Mouse (Mus musculus): ENCODE data around the gene Vat1l. TPM values are rescaled to one million over a fixed set of nuclear protein-coding genes. Genes with fewer than 3 reads are reported as not detected.

Gene Vat1l
- polyA plus RNA-seq, 1 experiment from 2014 or later, result 9.6 TPM

DNA sequence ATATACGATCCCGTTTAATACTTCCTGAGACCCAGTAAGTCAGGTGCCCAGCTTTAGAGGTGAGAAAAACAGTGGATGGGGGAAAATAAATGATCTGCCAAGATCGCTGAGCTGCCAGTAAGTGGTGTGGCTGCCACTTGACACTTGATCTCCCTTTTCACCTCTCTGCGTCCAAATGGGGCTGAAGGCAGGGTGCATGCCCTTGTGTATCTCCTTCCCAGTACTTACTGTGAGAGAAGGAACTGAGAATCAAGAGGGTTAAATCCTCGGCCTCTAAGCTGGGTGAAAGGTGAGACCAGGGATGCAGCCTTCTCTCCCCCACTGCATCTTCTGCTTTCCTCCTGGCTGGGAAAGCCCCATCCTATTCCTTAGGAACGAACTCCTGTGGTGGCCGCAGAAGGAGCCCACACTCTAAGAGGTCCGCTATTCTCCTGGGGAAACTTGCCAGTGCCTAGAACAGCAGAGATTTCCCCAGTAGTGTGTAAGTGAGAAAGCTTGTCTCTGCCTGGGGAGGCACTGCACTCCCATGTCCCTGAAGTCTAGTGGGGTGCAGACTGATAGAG, 1.1 kb downstream of the Vat1l start:
- H3K27ac ChIP-seq (ENCODE audit: low read depth, low read length), result no peak overlapping the region
- H3K9ac ChIP-seq (ENCODE audit: low read length), result no peak overlapping the region; the same call in 1 of the 2 replicates
- H3K4me3 ChIP-seq (ENCODE audit: low read depth, low read length), result peak overlapping the region; percentile 55
- DNase-seq (ENCODE audit: low spot score), result no peak
- H3K4me1 ChIP-seq (ENCODE audit: control insufficient read depth, insufficient read depth, low read length), result peaks cover 8% of the 10 kb centered on the region; the same call in 1 of the 2 replicates
- WGBS, result 5% methylated on average over 8 of the region's 8 CpGs
- ATAC-seq (ENCODE audit: insufficient read depth, low FRiP score, low TSS enrichment), result no peak
- no peaks in the 10 kb centered on the region for H3K27me3 ChIP-seq (ENCODE audit: control insufficient read depth, insufficient read depth, low read length)
- peak overlapping the region; percentile 86 for H3K4me2 ChIP-seq (ENCODE audit: low read depth)
- H3K36me3 ChIP-seq (ENCODE audit: control insufficient read depth, insufficient read depth, low read length), result no peaks in the 10 kb centered on the region
- no peaks in the 10 kb centered on the region for H3K9me3 ChIP-seq (ENCODE audit: control insufficient read depth, low read length)

DNA sequence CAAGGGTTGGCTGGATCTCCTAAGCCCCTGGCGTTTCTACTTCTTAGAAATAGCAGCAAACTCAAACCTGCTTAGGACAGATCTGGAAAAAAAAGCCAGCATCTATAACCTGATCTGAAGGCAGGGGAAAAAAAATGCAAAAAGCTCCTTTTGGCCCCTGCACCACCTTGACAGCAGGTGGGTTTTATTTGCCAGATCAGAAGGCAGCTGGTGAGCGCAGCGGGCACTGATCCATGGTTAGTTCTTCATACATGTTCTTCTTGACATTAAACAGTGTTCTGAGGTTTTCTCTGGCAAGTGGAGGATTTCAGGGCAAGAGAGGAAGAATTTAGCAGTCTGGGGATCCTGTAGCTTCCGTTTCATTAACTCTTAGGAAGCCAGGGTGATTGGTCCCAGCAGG, 1.6 kb downstream of the Vat1l start:
- ATAC-seq (ENCODE audit: insufficient read depth, low FRiP score, low TSS enrichment) (no peak), DNase-seq (ENCODE audit: low spot score) (no peak)
- no peaks in the 10 kb centered on the region for H3K27me3 ChIP-seq (ENCODE audit: control insufficient read depth, insufficient read depth, low read length)
- H3K9ac ChIP-seq (ENCODE audit: low read length), result no peak overlapping the region
- no peaks in the 10 kb centered on the region for H3K36me3 ChIP-seq (ENCODE audit: control insufficient read depth, insufficient read depth, low read length)
- 60% methylated on average over 4 of the region's 4 CpGs for WGBS
- no peak overlapping the region for H3K27ac ChIP-seq (ENCODE audit: low read depth, low read length)
- H3K4me2 ChIP-seq (ENCODE audit: low read depth), result peak overlapping the region; percentile 86
- no peak overlapping the region for H3K4me3 ChIP-seq (ENCODE audit: low read depth, low read length)
- H3K9me3 ChIP-seq (ENCODE audit: control insufficient read depth, low read length), result no peaks in the 10 kb centered on the region
- peaks cover 8% of the 10 kb centered on the region; the same call in 1 of the 2 replicates for H3K4me1 ChIP-seq (ENCODE audit: control insufficient read depth, insufficient read depth, low read length)

DNA sequence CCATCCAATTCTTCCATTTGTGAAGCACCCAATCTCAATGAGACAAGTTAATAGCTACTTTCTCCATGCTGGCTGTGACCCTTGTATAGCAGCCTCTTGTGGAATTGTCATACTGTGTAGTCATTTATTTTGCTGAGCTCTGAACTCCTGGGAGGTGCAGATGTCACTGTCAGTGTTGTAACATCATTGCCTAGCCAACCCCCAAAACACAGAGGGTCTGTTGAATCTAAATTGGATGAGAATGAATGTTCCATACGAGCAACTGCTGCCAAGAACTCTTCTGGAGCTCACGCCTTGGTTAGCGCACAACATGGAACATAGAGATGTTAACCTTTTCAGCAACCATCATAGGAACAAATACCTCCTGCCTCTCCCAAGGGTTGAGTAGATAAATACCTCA, 15.4 kb downstream of the Vat1l start:
- WGBS, result 89% methylated on average over 3 of the region's 3 CpGs
- DNase-seq (ENCODE audit: low spot score) (no peak), ATAC-seq (ENCODE audit: insufficient read depth, low FRiP score, low TSS enrichment) (no peak)
- Histone ChIP-seq H3K36me3 (ENCODE audit: control insufficient read depth, insufficient read depth, low read length) (no peaks in the 10 kb centered on the region), H3K4me3 (ENCODE audit: low read depth, low read length) (no peak overlapping the region), H3K4me2 (ENCODE audit: low read depth) (no peak overlapping the region), H3K27ac (ENCODE audit: low read depth, low read length) (no peak overlapping the region), H3K9ac (ENCODE audit: low read length) (no peak overlapping the region), H3K27me3 (ENCODE audit: control insufficient read depth, insufficient read depth, low read length) (no peaks in the 10 kb centered on the region), H3K4me1 (ENCODE audit: control insufficient read depth, insufficient read depth, low read length) (no peaks in the 10 kb centered on the region), H3K9me3 (ENCODE audit: control insufficient read depth, low read length) (no peaks in the 10 kb centered on the region)

DNA sequence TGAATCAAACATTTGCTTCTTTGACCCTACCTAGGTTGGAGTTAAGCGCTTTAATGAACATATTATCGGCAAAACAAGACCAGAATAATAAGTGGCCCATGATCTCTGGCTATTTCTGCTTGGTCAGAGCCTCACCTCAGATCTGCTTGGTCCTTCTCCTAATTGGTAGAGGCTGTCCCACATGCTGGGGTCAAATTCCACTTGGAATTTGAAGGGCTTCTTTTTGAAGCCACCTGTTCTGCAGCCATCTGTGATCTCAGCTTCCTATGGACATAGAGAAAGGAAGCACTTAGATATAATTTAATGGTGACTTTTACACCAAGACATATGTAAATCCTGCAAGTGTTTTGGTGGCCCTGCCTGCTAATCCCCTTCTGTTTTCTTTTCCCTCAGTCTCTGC, 16.6 kb downstream of the Vat1l start:
- no peak for ATAC-seq (ENCODE audit: insufficient read depth, low FRiP score, low TSS enrichment)
- 88% methylated on average over 2 of the region's 2 CpGs for WGBS

DNA sequence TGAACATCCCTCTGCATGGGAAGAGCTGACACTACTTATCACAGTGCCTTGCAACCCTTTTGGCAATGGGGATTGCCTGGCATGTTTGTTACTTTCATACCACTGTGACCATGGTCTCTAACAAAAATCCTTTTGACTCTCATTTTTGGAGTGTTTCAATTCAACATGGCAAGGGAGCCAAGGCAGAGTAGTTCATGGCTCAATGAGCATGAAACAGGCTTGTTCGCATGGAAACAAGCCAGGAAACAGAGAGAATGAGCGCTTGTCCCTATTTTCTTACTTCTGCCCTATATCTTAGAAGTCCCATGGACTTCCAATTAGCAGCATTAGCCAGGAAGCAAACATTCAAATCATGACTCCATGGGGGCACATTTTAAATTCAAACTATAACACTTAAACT, 18.6 kb downstream of the Vat1l start:
- 84% methylated on average over 2 of the region's 2 CpGs for WGBS
- DNase-seq (ENCODE audit: low spot score) (no peak), ATAC-seq (ENCODE audit: insufficient read depth, low FRiP score, low TSS enrichment) (no peak)
- Histone ChIP-seq H3K9me3 (ENCODE audit: control insufficient read depth, low read length) (no peaks in the 10 kb centered on the region), H3K4me1 (ENCODE audit: control insufficient read depth, insufficient read depth, low read length) (no peaks in the 10 kb centered on the region), H3K4me3 (ENCODE audit: low read depth, low read length) (no peak overlapping the region), H3K27ac (ENCODE audit: low read depth, low read length) (no peak overlapping the region), H3K27me3 (ENCODE audit: control insufficient read depth, insufficient read depth, low read length) (no peaks in the 10 kb centered on the region), H3K4me2 (ENCODE audit: low read depth) (no peak overlapping the region), H3K9ac (ENCODE audit: low read length) (no peak overlapping the region), H3K36me3 (ENCODE audit: control insufficient read depth, insufficient read depth, low read length) (no peaks in the 10 kb centered on the region)

More for the DNA sequence above, 16.6 kb downstream of the Vat1l start:
- Histone ChIP-seq H3K4me2 (ENCODE audit: low read depth) (no peak overlapping the region), H3K27me3 (ENCODE audit: control insufficient read depth, insufficient read depth, low read length) (no peaks in the 10 kb centered on the region), H3K9me3 (ENCODE audit: control insufficient read depth, low read length) (no peaks in the 10 kb centered on the region), H3K9ac (ENCODE audit: low read length) (no peak overlapping the region), H3K4me1 (ENCODE audit: control insufficient read depth, insufficient read depth, low read length) (no peaks in the 10 kb centered on the region), H3K27ac (ENCODE audit: low read depth, low read length) (no peak overlapping the region), H3K4me3 (ENCODE audit: low read depth, low read length) (no peak overlapping the region), H3K36me3 (ENCODE audit: control insufficient read depth, insufficient read depth, low read length) (no peaks in the 10 kb centered on the region)
- no peak for DNase-seq (ENCODE audit: low spot score)

DNA sequence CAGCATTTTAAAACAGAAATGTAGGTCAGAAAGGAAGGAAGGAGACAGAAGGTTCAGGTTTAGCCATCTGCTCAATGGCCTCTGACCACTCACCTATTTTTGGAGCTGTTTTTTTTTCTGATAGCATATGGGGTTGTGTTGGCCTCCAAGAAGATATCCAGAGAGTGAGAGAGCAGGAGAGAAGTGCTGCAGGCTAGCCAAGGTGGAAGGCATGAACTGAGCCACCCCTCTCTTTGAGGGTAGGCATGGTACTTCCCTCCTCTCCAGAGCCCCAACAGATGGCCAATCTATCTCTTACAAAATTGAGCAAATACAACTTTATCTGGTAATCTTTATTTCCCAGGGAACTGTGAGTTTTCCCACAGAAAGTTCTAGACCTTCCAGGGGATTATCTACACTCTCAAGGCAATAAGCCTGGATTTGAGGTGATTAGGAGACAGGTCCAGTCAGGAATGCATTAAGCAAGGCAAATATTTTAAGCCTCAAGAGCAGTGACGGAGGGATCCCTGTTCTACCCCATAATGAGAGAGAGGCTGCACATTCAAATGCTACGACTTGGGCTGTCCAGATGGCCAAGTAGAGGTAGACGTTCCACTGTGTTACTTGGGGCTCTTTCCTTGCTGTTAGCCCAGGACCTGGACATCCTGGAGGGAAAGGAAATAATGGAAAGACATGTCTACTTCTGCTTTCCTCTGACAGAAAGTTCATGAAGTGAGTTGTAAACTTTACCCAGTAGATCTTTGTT, 46.1 kb downstream of the Vat1l start:
- no peaks in the 10 kb centered on the region for H3K27me3 ChIP-seq (ENCODE audit: control insufficient read depth, insufficient read depth, low read length)
- DNase-seq (ENCODE audit: low spot score) (no peak), ATAC-seq (ENCODE audit: insufficient read depth, low FRiP score, low TSS enrichment) (no peak)
- no peak overlapping the region for H3K9ac ChIP-seq (ENCODE audit: low read length)
- H3K27ac ChIP-seq (ENCODE audit: low read depth, low read length), result no peak overlapping the region
- no peaks in the 10 kb centered on the region for H3K36me3 ChIP-seq (ENCODE audit: control insufficient read depth, insufficient read depth, low read length)
- 91% methylated on average over 3 of the region's 3 CpGs for WGBS
- H3K9me3 ChIP-seq (ENCODE audit: control insufficient read depth, low read length), result no peaks in the 10 kb centered on the region
- H3K4me3 ChIP-seq (ENCODE audit: low read depth, low read length), result no peak overlapping the region
- no peaks in the 10 kb centered on the region for H3K4me1 ChIP-seq (ENCODE audit: control insufficient read depth, insufficient read depth, low read length)
- H3K4me2 ChIP-seq (ENCODE audit: low read depth), result no peak overlapping the region

DNA sequence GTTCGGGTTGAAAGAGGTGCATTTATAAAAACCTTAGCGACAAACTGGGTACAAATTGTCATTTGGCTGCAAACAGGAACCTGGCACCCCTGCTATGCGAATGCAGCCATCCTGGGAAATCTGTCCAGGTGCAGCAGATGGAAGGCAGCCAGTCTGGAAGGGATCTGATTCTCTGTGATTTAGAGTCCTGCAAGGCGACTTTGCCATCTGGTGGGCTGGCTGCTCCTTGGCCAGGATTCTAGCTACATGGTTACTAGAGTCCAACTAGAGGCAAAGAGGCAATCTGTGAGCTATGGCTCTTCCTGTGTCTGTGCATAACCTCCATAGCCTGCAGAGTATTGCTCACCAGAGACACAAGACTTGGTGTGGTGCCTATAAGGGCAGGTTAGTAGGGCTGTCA, 53.3 kb downstream of the Vat1l start:
- WGBS, result 77% methylated on average over 4 of the region's 4 CpGs
- no peaks in the 10 kb centered on the region for H3K4me1 ChIP-seq (ENCODE audit: control insufficient read depth, insufficient read depth, low read length)
- no peak overlapping the region for H3K27ac ChIP-seq (ENCODE audit: low read depth, low read length)
- H3K4me3 ChIP-seq (ENCODE audit: low read depth, low read length), result no peak overlapping the region
- H3K36me3 ChIP-seq (ENCODE audit: control insufficient read depth, insufficient read depth, low read length), result no peaks in the 10 kb centered on the region
- DNase-seq (ENCODE audit: low spot score) (no peak), ATAC-seq (ENCODE audit: insufficient read depth, low FRiP score, low TSS enrichment) (no peak)
- H3K27me3 ChIP-seq (ENCODE audit: control insufficient read depth, insufficient read depth, low read length), result no peaks in the 10 kb centered on the region
- no peak overlapping the region for H3K4me2 ChIP-seq (ENCODE audit: low read depth)
- no peak overlapping the region for H3K9ac ChIP-seq (ENCODE audit: low read length)
- no peaks in the 10 kb centered on the region for H3K9me3 ChIP-seq (ENCODE audit: control insufficient read depth, low read length)

DNA sequence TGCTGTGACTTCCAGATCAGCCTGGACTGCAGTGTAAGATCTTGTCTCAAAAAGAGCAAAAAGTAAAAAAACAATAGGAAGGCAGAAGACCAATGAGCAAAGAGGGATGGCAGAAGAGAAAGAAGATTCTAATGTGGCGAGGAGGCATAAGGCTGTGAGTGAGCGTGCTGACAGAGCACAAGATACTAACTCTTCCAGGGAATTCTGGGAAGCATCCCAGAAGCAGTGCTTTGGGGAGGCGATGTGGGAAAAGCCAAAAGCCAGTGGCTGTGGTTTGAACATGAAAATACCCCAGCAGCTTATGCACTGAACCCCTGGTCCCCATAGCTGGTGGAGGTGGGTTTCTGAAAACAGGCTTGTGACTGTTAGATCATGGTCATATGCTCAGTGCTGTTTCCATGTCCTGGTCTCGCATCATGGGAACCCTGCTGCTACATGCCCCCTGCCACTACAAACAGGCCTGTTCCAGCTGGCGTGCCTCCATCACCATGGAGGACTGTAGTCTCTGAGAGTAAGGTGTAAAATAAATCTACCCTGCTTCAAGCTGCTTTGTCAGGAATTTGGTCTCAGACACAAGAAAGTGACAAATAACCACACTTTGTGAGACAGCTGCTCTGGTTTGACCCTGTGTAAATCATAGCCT, 54.4 kb downstream of the Vat1l start:
- H3K9me3 ChIP-seq (ENCODE audit: control insufficient read depth, low read length), result no peaks in the 10 kb centered on the region
- no peak overlapping the region for H3K4me3 ChIP-seq (ENCODE audit: low read depth, low read length)
- no peak overlapping the region for H3K27ac ChIP-seq (ENCODE audit: low read depth, low read length)
- H3K4me2 ChIP-seq (ENCODE audit: low read depth), result no peak overlapping the region
- H3K36me3 ChIP-seq (ENCODE audit: control insufficient read depth, insufficient read depth, low read length), result no peaks in the 10 kb centered on the region
- H3K9ac ChIP-seq (ENCODE audit: low read length), result no peak overlapping the region
- ATAC-seq (ENCODE audit: insufficient read depth, low FRiP score, low TSS enrichment) (no peak), DNase-seq (ENCODE audit: low spot score) (no peak)
- 73% methylated on average over 5 of the region's 5 CpGs for WGBS
- no peaks in the 10 kb centered on the region for H3K4me1 ChIP-seq (ENCODE audit: control insufficient read depth, insufficient read depth, low read length)
- no peaks in the 10 kb centered on the region for H3K27me3 ChIP-seq (ENCODE audit: control insufficient read depth, insufficient read depth, low read length)

DNA sequence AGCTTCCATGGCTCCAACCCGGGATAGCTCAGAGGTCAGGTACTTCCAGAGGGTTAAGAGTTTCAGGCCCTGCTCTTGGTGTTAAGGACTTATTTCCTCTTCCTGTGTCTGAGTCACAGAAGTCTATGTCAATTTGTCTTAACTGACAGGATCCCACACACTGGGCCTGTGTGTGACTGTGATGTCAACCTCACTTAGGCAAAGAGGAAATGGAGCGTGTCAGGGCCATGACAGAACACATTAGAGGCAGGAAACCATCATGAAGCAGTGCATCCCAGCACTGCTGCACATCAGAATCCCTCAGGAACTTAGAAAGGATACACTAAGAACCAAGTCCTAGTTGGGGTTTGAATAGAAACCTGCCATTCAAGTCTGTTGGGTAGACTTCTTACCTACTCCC, 56.9 kb downstream of the Vat1l start:
- H3K4me1 ChIP-seq (ENCODE audit: control insufficient read depth, insufficient read depth, low read length), result no peaks in the 10 kb centered on the region
- no peak overlapping the region for H3K9ac ChIP-seq (ENCODE audit: low read length)
- no peaks in the 10 kb centered on the region for H3K36me3 ChIP-seq (ENCODE audit: control insufficient read depth, insufficient read depth, low read length)
- no peaks in the 10 kb centered on the region for H3K27me3 ChIP-seq (ENCODE audit: control insufficient read depth, insufficient read depth, low read length)
- ATAC-seq (ENCODE audit: insufficient read depth, low FRiP score, low TSS enrichment) (no peak), DNase-seq (ENCODE audit: low spot score) (peak; percentile 29)
- H3K9me3 ChIP-seq (ENCODE audit: control insufficient read depth, low read length), result no peaks in the 10 kb centered on the region
- no peak overlapping the region for H3K4me2 ChIP-seq (ENCODE audit: low read depth)
- no peak overlapping the region for H3K4me3 ChIP-seq (ENCODE audit: low read depth, low read length)
- WGBS, result 56% methylated on average over 2 of the region's 2 CpGs
- H3K27ac ChIP-seq (ENCODE audit: low read depth, low read length), result no peak overlapping the region

Data from neural tube, embryonic 11.5 days (tissue).